Mouse (Mus musculus): ENCODE data around the gene Pcdh7.
A peak's percentile ranks its signal among the peaks of the same experiment; 100 is the strongest.

GRCm38 (mm10) chr5:57713980-57714379, 3.8 kb upstream of the Pcdh7 start:
- TF ChIP-seq MYOD1 (IDR thresholded peaks at IDR 0.05; ENCODE audit: control insufficient read depth, insufficient read length, low read depth) (no peak), CTCF (IDR thresholded peaks at IDR 0.05; ENCODE audit: control insufficient read depth, insufficient read depth, insufficient read length) (peak; percentile 24), MYOG (IDR thresholded peaks at IDR 0.05; ENCODE audit: control insufficient read depth, extremely low read depth, insufficient read length) (no peak)

Measured in C2C12 (cell line).